Mouse (Mus musculus) limb, embryonic 10.5 days (tissue): ENCODE results near the gene Snph. TPM values are rescaled to one million over a fixed set of nuclear protein-coding genes. Genes with fewer than 3 reads are reported as not detected.
"Not testable (repeated sequence)": the region's sequence is repeated elsewhere in the genome, so short reads cannot be mapped to it uniquely, and the experiment has no call there.

Experiments used
- DNase-seq: peaks from one replicate; pipeline ENCODE4 v3.0.0-alpha.2; 2017; ENCODE audit warnings: low spot score
- H3K27ac ChIP-seq: fragments of 300-500 bp; sonication (generic); 2 replicates; pipeline ENCODE4 v1.5.1; 2016; ENCODE audit warnings: mild to moderate bottlenecking
- H3K27me3 ChIP-seq: fragments of 300-500 bp; sonication (generic); 2 replicates; pipeline ENCODE4 v1.6.1; 2016; ENCODE audit warnings: low read depth, mild to moderate bottlenecking; ENCODE audit not compliant: poor library complexity, severe bottlenecking
- H3K36me3 ChIP-seq: fragments of 300-500 bp; sonication (generic); 2 replicates; pipeline ENCODE4 v1.6.1; 2016; ENCODE audit warnings: mild to moderate bottlenecking, moderate library complexity
- H3K4me1 ChIP-seq: fragments of 300-500 bp; sonication (generic); 2 replicates; pipeline ENCODE4 v1.6.1; 2016
- H3K4me3 ChIP-seq: fragments of 300-500 bp; sonication (generic); 2 replicates; pipeline ENCODE4 v1.5.1; 2016; ENCODE audit warnings: mild to moderate bottlenecking, moderate library complexity
- H3K9me3 ChIP-seq: fragments of 300-500 bp; sonication (generic); replicated peaks from 2 replicates; pipeline ENCODE4 v1.6.1; 2016; ENCODE audit warnings: mild to moderate bottlenecking
- WGBS: fragments of 180-500 bp; shearing (Covaris S2); methylation state at CpG from one replicate; pipeline ENCODE4 v1.1.7; 2016; 5-methylcytosine and 5-hydroxymethylcytosine counted together
- polyA plus RNA-seq: library from polyadenylated mRNA; unstranded; fragments of >200 nt; fragmentation: Nextera tagmentation; extraction: Ambion mirVana; gene quantifications from 2 replicates; pipeline ENCODE4 v1.2.1, GENCODE M21; 2016

Snph gene
- polyA plus RNA-seq, 1 experiment from 2014 or later: 0.14 TPM

DNA sequence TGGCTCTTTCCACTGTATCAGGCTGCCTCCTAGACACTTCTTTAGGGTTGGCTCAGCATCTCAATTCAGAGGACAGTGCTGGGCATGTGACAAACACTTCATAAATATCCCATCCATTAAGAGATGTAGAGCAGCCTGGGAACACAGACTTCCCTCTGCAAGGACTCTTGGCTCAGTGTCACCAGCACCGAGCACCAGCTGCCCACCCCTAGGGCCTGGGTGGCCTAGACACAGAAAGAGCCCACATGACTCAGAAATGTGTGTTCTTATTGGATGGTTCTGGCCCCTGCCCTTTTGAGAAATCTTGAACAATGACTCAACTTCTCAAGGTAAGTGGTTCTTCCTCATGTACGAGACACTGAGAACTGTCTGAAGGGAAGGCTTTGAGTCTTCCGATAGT lies 4.4 kb downstream of the Snph start:
- DNase-seq: peak; percentile 20
- WGBS: 91% methylated on average over 3 of the region's 3 CpGs
- H3K4me3 ChIP-seq: no peak overlapping the region

DNA sequence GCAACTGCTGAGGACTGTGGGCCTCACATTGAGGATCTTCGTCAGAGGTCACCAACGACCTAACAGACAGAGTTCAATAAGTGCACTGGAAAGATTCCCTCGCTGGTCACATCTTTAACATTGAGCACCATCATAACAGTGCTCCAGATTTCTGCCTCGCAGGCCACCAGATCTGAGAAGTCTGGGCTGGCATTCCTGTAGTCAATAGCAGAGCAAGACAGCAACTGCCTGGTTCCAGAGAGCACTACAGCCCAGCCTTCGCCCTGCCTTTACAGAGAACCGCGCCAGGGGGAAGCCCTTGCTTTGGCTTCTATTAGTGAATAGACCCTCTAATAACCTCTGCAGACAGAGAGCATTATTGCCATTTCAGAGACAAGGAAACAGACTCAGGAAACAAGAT lies 6.1 kb downstream of the Snph start:
- H3K4me3 ChIP-seq: no peak overlapping the region
- no peaks in the 10 kb centered on the region for H3K36me3 ChIP-seq
- no peaks in the 10 kb centered on the region for H3K9me3 ChIP-seq
- H3K27me3 ChIP-seq: peaks cover 22% of the 10 kb centered on the region
- H3K27ac ChIP-seq: no peak overlapping the region
- DNase-seq: no peak
- 92% methylated on average over 7 of the region's 7 CpGs for WGBS
- peaks cover 3% of the 10 kb centered on the region; the same call in 1 of the 2 replicates for H3K4me1 ChIP-seq

More for the DNA sequence above, 4.4 kb downstream of the Snph start:
- H3K4me1 ChIP-seq: peaks cover 15% of the 10 kb centered on the region
- H3K36me3 ChIP-seq: no peaks in the 10 kb centered on the region
- H3K27me3 ChIP-seq: peaks cover 39% of the 10 kb centered on the region
- no peaks in the 10 kb centered on the region for H3K9me3 ChIP-seq
- H3K27ac ChIP-seq: no peak overlapping the region

DNA sequence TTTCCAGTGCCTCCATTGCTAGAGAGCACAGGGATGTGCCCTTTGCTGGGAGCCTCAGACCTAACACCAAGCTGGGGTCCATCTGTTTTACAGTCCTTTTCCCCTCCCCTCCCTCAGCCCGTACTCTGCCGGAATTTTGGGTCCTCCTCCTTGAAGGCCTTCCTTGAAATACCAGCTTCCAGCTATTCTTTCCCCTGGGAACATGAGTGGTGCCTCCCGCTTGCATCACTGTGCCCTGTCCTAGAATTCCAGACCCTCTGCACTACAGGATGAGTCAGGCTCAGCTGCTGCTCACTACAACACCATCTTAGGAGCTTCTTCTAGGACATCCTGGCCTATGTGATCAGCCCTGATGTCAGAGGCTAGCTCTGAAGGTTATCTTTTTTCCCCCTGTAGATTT lies 8.6 kb downstream of the Snph start:
- no peak overlapping the region for H3K4me3 ChIP-seq
- no peaks in the 10 kb centered on the region for H3K4me1 ChIP-seq
- H3K27me3 ChIP-seq: no peaks in the 10 kb centered on the region
- WGBS: 47% methylated on average over 3 of the region's 3 CpGs
- no peaks in the 10 kb centered on the region for H3K9me3 ChIP-seq
- no peaks in the 10 kb centered on the region for H3K36me3 ChIP-seq
- DNase-seq: no peak
- H3K27ac ChIP-seq: no peak overlapping the region

DNA sequence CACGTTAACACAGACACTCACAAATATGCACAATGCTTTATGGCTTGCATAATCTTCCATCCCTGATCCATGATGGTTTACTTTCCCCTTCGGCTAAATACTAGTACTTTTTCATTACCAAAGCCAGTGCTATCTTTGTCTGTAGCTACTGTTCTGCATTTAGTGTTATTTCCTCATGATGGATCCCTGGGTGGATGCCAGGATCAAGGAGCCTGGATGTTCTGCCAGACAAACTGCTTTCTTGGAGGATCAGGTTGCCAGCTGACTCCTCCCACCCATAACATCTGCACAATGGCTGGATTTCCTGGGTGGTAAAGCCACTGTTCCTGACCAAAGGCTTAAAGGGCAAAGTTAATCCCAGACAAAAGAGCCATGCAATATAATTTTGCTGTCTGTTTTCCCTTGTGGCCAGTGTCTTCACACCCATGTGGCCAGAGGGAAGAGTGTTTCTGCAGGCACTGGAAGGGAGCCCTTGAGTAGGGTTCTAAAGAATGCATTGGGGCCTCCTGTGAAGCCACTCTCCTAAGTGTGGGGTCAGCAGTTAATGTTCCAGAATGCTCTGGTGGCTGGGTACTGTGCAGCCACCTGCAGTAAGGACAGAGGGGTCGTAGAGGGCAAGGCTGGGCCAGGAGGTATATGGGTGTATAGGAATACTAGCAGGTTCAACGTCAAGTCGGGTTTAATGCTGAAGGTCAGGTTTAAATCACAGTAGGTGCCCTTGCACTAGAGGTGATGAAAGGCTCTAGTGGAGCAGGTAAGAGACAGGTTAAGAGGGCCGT lies 15.7 kb downstream of the Snph start:
- WGBS: 80% methylated on average over 6 of the region's 6 CpGs
- Histone ChIP-seq H3K4me1 (peaks cover 11% of the 10 kb centered on the region; the same call in 1 of the 2 replicates), H3K36me3 (no peaks in the 10 kb centered on the region), H3K9me3 (no peaks in the 10 kb centered on the region), H3K27ac (no peak overlapping the region), H3K4me3 (no peak overlapping the region), H3K27me3 (no peaks in the 10 kb centered on the region)
- DNase-seq: no peak

DNA sequence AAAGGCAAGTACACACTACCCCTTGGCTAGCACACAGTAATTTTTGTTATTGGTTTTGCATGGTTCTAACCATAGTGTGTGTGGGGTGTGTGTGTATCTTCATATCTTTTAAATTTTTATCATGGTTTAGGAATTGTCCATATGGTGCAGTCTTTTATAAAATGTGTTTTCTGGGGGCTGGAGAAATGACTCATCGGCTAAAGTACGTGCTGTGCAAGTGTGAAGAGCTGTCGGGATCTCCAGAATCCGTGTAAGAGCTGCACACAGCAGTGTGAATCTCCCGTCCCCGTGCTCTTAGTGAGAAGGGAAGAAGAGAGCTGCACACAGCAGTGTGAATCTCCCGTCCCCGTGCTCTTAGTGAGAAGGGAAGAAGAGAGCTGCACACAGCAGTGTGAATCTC lies 16.6 kb downstream of the Snph start:
- DNase-seq, H3K9me3 ChIP-seq, H3K27me3 ChIP-seq, H3K27ac ChIP-seq, H3K4me3 ChIP-seq, H3K36me3 ChIP-seq: not testable (repeated sequence)
- peaks cover 11% of the 10 kb centered on the region; the same call in 1 of the 2 replicates for H3K4me1 ChIP-seq
- WGBS: 87% methylated on average over 8 of the region's 8 CpGs

DNA sequence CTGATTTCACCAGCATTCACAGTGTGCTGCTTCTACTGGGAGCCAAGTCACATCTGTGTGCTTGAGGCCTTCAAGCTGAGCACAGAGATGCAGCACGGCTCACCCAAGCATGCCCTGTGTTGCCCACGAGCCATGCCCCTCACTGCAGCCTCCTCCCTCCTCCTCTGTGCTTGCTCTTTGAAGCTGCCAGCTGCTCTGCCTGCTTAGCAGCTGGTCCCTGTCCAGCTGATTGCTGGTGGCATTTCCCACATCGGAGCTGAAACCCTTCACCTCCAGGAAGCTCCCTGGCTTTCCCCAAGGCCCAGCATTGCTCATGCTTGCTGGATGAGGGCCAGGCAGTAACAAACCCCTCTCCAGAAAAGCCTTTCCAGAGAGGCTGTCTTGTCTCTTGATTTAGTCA lies 22.4 kb downstream of the Snph start:
- 42% methylated on average over 3 of the region's 3 CpGs for WGBS
- peak overlapping the region; percentile 46; the same call in 1 of the 2 replicates for H3K27ac ChIP-seq
- H3K9me3 ChIP-seq: no peaks in the 10 kb centered on the region
- H3K27me3 ChIP-seq: no peaks in the 10 kb centered on the region
- H3K4me1 ChIP-seq: peaks cover 18% of the 10 kb centered on the region
- no peaks in the 10 kb centered on the region for H3K36me3 ChIP-seq
- H3K4me3 ChIP-seq: no peak overlapping the region
- no peak for DNase-seq

DNA sequence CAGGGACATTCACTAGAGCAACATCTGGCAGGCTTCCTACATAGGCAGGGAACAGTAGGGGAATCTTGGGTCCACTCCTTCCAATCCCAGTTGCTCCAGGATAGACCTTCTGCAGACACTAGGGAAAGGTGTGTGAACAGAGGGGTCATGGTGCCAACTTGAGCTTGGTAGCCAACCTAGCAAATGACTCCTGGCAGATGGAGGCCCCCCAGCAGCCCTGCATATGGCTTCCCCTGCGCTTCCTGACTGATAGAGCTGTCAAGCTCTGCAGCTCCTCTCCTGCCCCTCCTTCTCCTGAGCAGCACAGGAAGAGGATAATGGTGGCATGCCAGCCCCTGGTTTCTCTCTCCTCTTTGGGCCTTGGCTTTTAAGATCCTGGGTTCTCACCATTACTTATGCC lies 24.0 kb downstream of the Snph start:
- WGBS: 69% methylated on average over 1 of the region's 1 CpGs

DNA sequence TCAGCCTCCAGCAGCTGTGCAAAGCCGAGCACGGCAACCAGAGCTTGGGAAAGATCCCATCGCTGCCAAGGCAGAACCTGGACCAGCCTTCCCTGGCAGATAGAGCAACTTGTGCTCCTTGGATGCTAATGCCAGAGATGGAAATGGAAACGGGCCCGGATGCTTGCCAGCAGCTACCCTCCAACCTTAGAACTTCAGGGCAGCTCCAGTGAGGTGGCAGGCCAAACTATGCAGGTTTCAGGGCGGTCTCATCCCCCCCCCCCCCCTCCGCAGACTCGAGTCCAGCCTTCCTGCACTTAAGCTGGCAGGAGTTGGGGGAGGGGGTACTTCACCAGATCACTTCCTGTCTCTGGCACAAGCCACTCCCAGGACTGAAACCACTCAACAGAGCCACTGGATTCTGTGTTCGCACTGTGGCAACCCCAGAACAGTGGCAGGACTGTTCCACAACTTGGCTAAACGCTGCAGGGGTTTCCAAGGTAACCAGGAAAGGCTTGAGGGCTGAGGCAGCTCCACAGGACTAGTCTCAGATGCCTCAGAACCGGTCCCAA lies 26.9 kb downstream of the Snph start:
- Histone ChIP-seq H3K4me3 (peak overlapping the region; percentile 9), H3K9me3 (no peaks in the 10 kb centered on the region), H3K4me1 (peaks cover 34% of the 10 kb centered on the region), H3K27me3 (no peaks in the 10 kb centered on the region), H3K27ac (peak overlapping the region; percentile 81), H3K36me3 (no peaks in the 10 kb centered on the region)
- 51% methylated on average over 11 of the region's 11 CpGs for WGBS
- DNase-seq: peak; percentile 60

More for the DNA sequence above, 24.0 kb downstream of the Snph start:
- Histone ChIP-seq H3K27ac (no peak overlapping the region), H3K36me3 (no peaks in the 10 kb centered on the region), H3K27me3 (no peaks in the 10 kb centered on the region), H3K9me3 (no peaks in the 10 kb centered on the region), H3K4me3 (no peak overlapping the region), H3K4me1 (peaks cover 26% of the 10 kb centered on the region)
- DNase-seq: no peak

DNA sequence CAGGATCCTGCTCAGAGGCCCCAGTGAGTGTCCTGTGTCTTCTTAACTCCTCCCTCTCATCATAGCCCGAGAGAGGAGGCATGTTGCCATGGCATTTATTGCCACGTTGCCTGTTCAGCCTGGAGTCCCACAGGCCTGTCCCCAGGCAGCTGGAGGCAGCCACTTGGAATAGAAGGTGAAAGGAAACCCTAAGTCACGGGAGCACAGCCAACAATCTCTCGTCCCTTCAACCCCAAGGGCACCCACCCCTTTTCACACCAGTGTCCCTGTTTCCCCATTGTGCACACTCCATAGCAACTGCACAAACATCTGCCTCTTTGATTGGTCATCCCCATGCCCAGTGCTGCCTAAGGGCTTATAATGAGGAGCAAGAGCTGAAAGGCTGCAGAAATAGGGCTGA lies 28.8 kb downstream of the Snph start:
- no peak overlapping the region for H3K4me3 ChIP-seq
- DNase-seq: no peak
- H3K9me3 ChIP-seq: no peaks in the 10 kb centered on the region
- no peaks in the 10 kb centered on the region for H3K27me3 ChIP-seq
- H3K27ac ChIP-seq: 0 out of 2 replicates have a peak overlapping the region, but pooled peaks have one; percentile 36
- WGBS: 53% methylated on average over 4 of the region's 4 CpGs
- no peaks in the 10 kb centered on the region for H3K36me3 ChIP-seq
- H3K4me1 ChIP-seq: peaks cover 36% of the 10 kb centered on the region

DNA sequence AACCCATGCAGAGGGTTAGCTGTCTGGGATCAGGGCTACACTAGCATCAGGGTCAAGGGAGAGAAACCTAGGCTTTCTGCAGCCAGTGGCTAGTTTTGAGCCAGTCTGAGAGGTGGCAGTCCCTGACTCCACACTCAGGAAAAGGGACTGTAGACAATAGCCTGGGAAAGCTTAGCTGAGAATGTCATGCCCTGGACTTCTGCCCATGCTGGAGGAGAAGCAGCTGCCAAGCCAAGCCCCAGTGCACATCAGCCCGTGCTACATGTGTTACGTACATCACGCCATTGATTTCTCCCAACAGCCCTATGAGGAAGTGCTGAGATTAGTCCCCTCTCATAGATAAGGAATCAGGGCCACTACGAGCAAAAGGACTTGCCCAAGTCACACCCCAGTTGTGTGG lies 30.3 kb downstream of the Snph start:
- Histone ChIP-seq H3K27ac (no peak overlapping the region), H3K9me3 (no peaks in the 10 kb centered on the region), H3K4me1 (peaks cover 36% of the 10 kb centered on the region), H3K4me3 (no peak overlapping the region), H3K36me3 (no peaks in the 10 kb centered on the region), H3K27me3 (no peaks in the 10 kb centered on the region)
- 91% methylated on average over 4 of the region's 4 CpGs for WGBS
- DNase-seq: no peak

DNA sequence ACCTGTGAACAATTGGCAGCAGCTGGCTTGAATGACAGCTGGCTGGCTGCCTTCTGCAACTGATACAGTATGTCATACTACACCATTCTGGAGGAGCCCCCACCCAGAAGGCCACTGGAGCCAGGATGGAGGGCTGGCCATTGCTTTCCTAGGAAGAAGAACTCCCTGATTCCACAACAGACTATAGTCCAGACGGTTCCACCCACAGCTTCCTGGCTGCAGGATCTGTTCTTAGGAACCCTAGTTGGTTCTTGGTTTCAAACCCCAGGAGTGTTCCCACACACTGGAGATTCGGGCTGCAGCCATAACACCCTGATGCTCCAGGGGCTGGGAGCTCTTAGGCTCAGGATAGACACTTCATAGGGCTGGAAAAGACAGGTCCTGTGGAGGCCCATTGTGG lies 34.3 kb downstream of the Snph start:
- DNase-seq: no peak
- Histone ChIP-seq H3K36me3 (no peaks in the 10 kb centered on the region), H3K27ac (no peak overlapping the region), H3K4me1 (peaks cover 17% of the 10 kb centered on the region), H3K9me3 (no peaks in the 10 kb centered on the region), H3K27me3 (peaks cover 3% of the 10 kb centered on the region; the same call in 1 of the 2 replicates), H3K4me3 (no peak overlapping the region)
- WGBS: 83% methylated on average over 2 of the region's 2 CpGs

DNA sequence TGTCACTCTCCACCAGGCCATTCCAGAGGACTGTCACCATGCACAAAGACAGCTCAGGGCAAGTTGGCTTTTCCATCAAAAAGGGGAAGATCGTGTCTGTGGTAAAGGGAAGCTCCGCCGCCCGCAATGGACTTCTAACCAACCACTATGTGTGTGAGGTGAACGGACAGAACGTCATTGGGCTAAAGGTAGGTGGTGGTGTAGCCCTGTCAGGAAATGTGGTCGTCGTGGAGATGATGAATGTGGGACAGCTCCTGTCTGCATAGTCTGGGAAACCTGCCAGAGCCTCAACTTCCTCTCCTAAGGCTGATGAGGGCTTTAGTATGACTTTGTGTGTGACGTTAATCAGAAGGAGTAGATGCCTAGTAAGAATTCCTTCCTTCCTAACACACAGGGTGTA lies 45.1 kb downstream of the Snph start:
- H3K27ac ChIP-seq: no peak overlapping the region
- H3K4me3 ChIP-seq: no peak overlapping the region
- H3K27me3 ChIP-seq: no peaks in the 10 kb centered on the region
- no peak for DNase-seq
- 88% methylated on average over 9 of the region's 9 CpGs for WGBS
- no peaks in the 10 kb centered on the region for H3K4me1 ChIP-seq
- no peaks in the 10 kb centered on the region for H3K36me3 ChIP-seq
- no peaks in the 10 kb centered on the region for H3K9me3 ChIP-seq

DNA sequence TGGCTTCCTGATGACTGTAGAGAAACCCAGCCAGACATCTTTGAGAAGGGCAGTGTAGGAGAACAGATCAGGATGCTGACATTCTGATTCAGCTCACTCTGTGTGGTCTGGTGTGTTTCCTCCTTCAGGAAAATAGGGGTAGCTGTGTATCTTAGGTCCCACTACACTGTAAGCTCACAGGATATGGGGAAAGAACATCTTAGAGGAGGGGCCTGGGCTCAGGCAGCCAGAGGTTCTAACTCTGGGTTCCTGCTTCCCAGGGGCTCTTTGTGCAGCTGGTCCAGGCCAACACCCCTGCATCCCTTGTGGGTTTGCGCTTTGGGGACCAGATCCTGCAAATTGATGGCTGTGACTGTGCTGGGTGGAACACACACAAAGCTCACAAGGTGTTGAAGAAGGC lies 45.6 kb downstream of the Snph start:
- Histone ChIP-seq H3K27me3 (no peaks in the 10 kb centered on the region), H3K9me3 (no peaks in the 10 kb centered on the region), H3K27ac (no peak overlapping the region), H3K36me3 (no peaks in the 10 kb centered on the region), H3K4me3 (no peak overlapping the region), H3K4me1 (no peaks in the 10 kb centered on the region)
- DNase-seq: no peak
- 96% methylated on average over 1 of the region's 1 CpGs for WGBS
